Mouse (Mus musculus): ENCODE data around the gene Hoxd12. TPM values are rescaled to one million over a fixed set of nuclear protein-coding genes. Genes with fewer than 3 reads are reported as not detected.

Hoxd12 gene
- polyA plus RNA-seq, 1 experiment = not detected

- Histone ChIP-seq H3K4me1 (ENCODE audit: control insufficient read depth, insufficient read depth, low read length) (no peaks in the 10 kb centered on the region), H3K4me3 (replicated peaks; ENCODE audit: control insufficient read depth, low read depth, low read length) (no peak overlapping the region), H3K27ac (ENCODE audit: control insufficient read depth, insufficient read depth, low read depth, low read length, poor library complexity) (no peak overlapping the region)
- TF ChIP-seq POLR2A (IDR thresholded peaks at IDR 0.05; ENCODE audit: borderline replicate concordance, control insufficient read depth, low read depth, low read length) = no peak
- no peak for TF ChIP-seq CTCF (IDR thresholded peaks at IDR 0.05; ENCODE audit: control insufficient read depth, insufficient read depth, low read length)
- 12% methylated on average over 26 of the region's 26 CpGs for WGBS
Observed at GRCm38 (mm10) chr2:74703720-74704392, 29.0 kb downstream of the Hoxd12 start.

- no peak within 1 kb of the TSS for H3K4me3 ChIP-seq (replicated peaks; ENCODE audit: control insufficient read depth, low read depth, low read length)
- TF ChIP-seq CTCF (IDR thresholded peaks at IDR 0.05; ENCODE audit: control insufficient read depth, insufficient read depth, low read length) = no peak
- TF ChIP-seq POLR2A (IDR thresholded peaks at IDR 0.05; ENCODE audit: borderline replicate concordance, control insufficient read depth, low read depth, low read length) = no peak
- no peak within 1 kb of the TSS; the same call in 1 of the 2 replicates for H3K27ac ChIP-seq (ENCODE audit: control insufficient read depth, insufficient read depth, low read depth, low read length, poor library complexity)
- WGBS = 3% methylated on average over 51 of the region's 52 CpGs
- no peaks in the 10 kb centered on the region for H3K4me1 ChIP-seq (ENCODE audit: control insufficient read depth, insufficient read depth, low read length)
Observed at GRCm38 (mm10) chr2:74704393-74704998, 29.7 kb downstream of the Hoxd12 start, which contains the start of gene Hoxd8. Gene Hoxd8 (plus strand): TSS chr2:74704615.

GRCm38 (mm10) chr2:74704999-74705466, 30.2 kb downstream of the Hoxd12 start:
- under 1% methylated on average over 60 of the region's 66 CpGs for WGBS
- Histone ChIP-seq H3K4me3 (replicated peaks; ENCODE audit: control insufficient read depth, low read depth, low read length) (no peak overlapping the region), H3K4me1 (ENCODE audit: control insufficient read depth, insufficient read depth, low read length) (no peaks in the 10 kb centered on the region), H3K27ac (ENCODE audit: control insufficient read depth, insufficient read depth, low read depth, low read length, poor library complexity) (no peak overlapping the region; the same call in 1 of the 2 replicates)
- TF ChIP-seq POLR2A (IDR thresholded peaks at IDR 0.05; ENCODE audit: borderline replicate concordance, control insufficient read depth, low read depth, low read length) = no peak
- TF ChIP-seq CTCF (IDR thresholded peaks at IDR 0.05; ENCODE audit: control insufficient read depth, insufficient read depth, low read length) = no peak

GRCm38 (mm10) chr2:74705467-74706089, 30.8 kb downstream of the Hoxd12 start:
- TF ChIP-seq POLR2A (IDR thresholded peaks at IDR 0.05; ENCODE audit: borderline replicate concordance, control insufficient read depth, low read depth, low read length) = no peak
- Histone ChIP-seq H3K27ac (ENCODE audit: control insufficient read depth, insufficient read depth, low read depth, low read length, poor library complexity) (no peak overlapping the region), H3K4me1 (ENCODE audit: control insufficient read depth, insufficient read depth, low read length) (no peaks in the 10 kb centered on the region), H3K4me3 (replicated peaks; ENCODE audit: control insufficient read depth, low read depth, low read length) (no peak overlapping the region)
- WGBS = 1% methylated on average over 83 of the region's 85 CpGs

- Histone ChIP-seq H3K4me1 (ENCODE audit: control insufficient read depth, insufficient read depth, low read length) (no peaks in the 10 kb centered on the region), H3K4me3 (replicated peaks; ENCODE audit: control insufficient read depth, low read depth, low read length) (no peak overlapping the region), H3K27ac (ENCODE audit: control insufficient read depth, insufficient read depth, low read depth, low read length, poor library complexity) (no peak overlapping the region)
- TF ChIP-seq POLR2A (IDR thresholded peaks at IDR 0.05; ENCODE audit: borderline replicate concordance, control insufficient read depth, low read depth, low read length) = no peak
- TF ChIP-seq CTCF (IDR thresholded peaks at IDR 0.05; ENCODE audit: control insufficient read depth, insufficient read depth, low read length) = no peak
- 8% methylated on average over 13 of the region's 13 CpGs for WGBS
Observed at GRCm38 (mm10) chr2:74706393-74706960, 31.7 kb downstream of the Hoxd12 start.

GRCm38 (mm10) chr2:74707599-74707998, 32.8 kb downstream of the Hoxd12 start:
- Histone ChIP-seq H3K4me3 (replicated peaks; ENCODE audit: control insufficient read depth, low read depth, low read length) (no peak overlapping the region), H3K27ac (ENCODE audit: control insufficient read depth, insufficient read depth, low read depth, low read length, poor library complexity) (no peak overlapping the region), H3K4me1 (ENCODE audit: control insufficient read depth, insufficient read depth, low read length) (no peaks in the 10 kb centered on the region)
- WGBS = 25% methylated on average over 7 of the region's 7 CpGs
- TF ChIP-seq POLR2A (IDR thresholded peaks at IDR 0.05; ENCODE audit: borderline replicate concordance, control insufficient read depth, low read depth, low read length) = no peak
- TF ChIP-seq CTCF (IDR thresholded peaks at IDR 0.05; ENCODE audit: control insufficient read depth, insufficient read depth, low read length) = no peak

- 66% methylated on average over 4 of the region's 4 CpGs for WGBS
- H3K27ac ChIP-seq (ENCODE audit: control insufficient read depth, insufficient read depth, low read depth, low read length, poor library complexity) = no peak overlapping the region
- H3K4me1 ChIP-seq (ENCODE audit: control insufficient read depth, insufficient read depth, low read length) = no peaks in the 10 kb centered on the region
- no peak overlapping the region for H3K4me3 ChIP-seq (replicated peaks; ENCODE audit: control insufficient read depth, low read depth, low read length)
- no peak for TF ChIP-seq POLR2A (IDR thresholded peaks at IDR 0.05; ENCODE audit: borderline replicate concordance, control insufficient read depth, low read depth, low read length)
- TF ChIP-seq CTCF (IDR thresholded peaks at IDR 0.05; ENCODE audit: control insufficient read depth, insufficient read depth, low read length) = no peak
Observed at GRCm38 (mm10) chr2:74708676-74709075, 33.9 kb downstream of the Hoxd12 start.
